Mouse (Mus musculus) embryonic facial prominence, embryonic 12.5 days (tissue): Measurements from ENCODE around the gene Pacsin1. TPM values are rescaled to one million over a fixed set of nuclear protein-coding genes. Genes with fewer than 3 reads are reported as not detected.
"Not testable (repeated sequence)": the region's sequence is repeated elsewhere in the genome, so short reads cannot be mapped to it uniquely, and the experiment has no call there.

Experiments
- ATAC-seq: fragments of 200-750 bp; cut with Nextera tagmentation; 2 replicates; pipeline ENCODE4 v1.8.0; 2017; ENCODE audit not compliant: insufficient number of reproducible peaks, insufficient read depth, low FRiP score, low TSS enrichment
- H3K27ac ChIP-seq: fragments of 300-500 bp; sonication (generic); 2 replicates; pipeline ENCODE4 v1.5.1; 2016; ENCODE audit warnings: mild to moderate bottlenecking
- H3K27me3 ChIP-seq: fragments of 300-500 bp; sonication (generic); 2 replicates; pipeline ENCODE4 v1.6.1; 2016; ENCODE audit warnings: mild to moderate bottlenecking, moderate library complexity
- H3K36me3 ChIP-seq: fragments of 300-500 bp; sonication (generic); 2 replicates; pipeline ENCODE4 v1.6.1; 2016; ENCODE audit warnings: mild to moderate bottlenecking
- H3K4me1 ChIP-seq: fragments of 300-500 bp; sonication (generic); 2 replicates; pipeline ENCODE4 v1.6.1; 2016
- H3K4me2 ChIP-seq: fragments of 300-500 bp; sonication (generic); replicated peaks from 2 replicates; pipeline ENCODE4 v1.6.1; 2016; ENCODE audit warnings: mild to moderate bottlenecking, moderate library complexity
- H3K4me3 ChIP-seq: fragments of 300-500 bp; sonication (generic); 2 replicates; pipeline ENCODE4 v1.5.1; 2016; ENCODE audit warnings: mild to moderate bottlenecking
- H3K9ac ChIP-seq: fragments of 300-500 bp; sonication (generic); 2 replicates; pipeline ENCODE4 v1.6.1; 2016; ENCODE audit warnings: mild to moderate bottlenecking, moderate library complexity
- H3K9me3 ChIP-seq: fragments of 300-500 bp; sonication (generic); 2 replicates; pipeline ENCODE4 v1.6.1; 2016; ENCODE audit warnings: mild to moderate bottlenecking, moderate library complexity
- WGBS: fragments of 180-500 bp; shearing (Covaris S2); methylation state at CpG from one replicate; pipeline ENCODE4 v1.1.7; 2016; 5-methylcytosine and 5-hydroxymethylcytosine counted together
- polyA plus RNA-seq: library from polyadenylated mRNA; unstranded; fragments of >200 nt; fragmentation: Nextera tagmentation; extraction: Ambion mirVana; gene quantifications from 2 replicates; pipeline ENCODE4 v1.2.1, GENCODE M21; 2016

The Pacsin1 gene
- polyA plus RNA-seq, 1 experiment from 2014 or later = 7.5 TPM

- H3K9me3 ChIP-seq = no peaks in the 10 kb centered on the region
- WGBS = 8% methylated on average over 89 of the region's 91 CpGs
- H3K9ac ChIP-seq = peak within 1 kb of the TSS; percentile 93
- peak within 1 kb of the TSS; percentile 65 for H3K4me3 ChIP-seq
- H3K4me1 ChIP-seq = peaks cover 18% of the 10 kb centered on the region
- peak; percentile 82 for ATAC-seq
- peak within 1 kb of the TSS; percentile 94 for H3K27ac ChIP-seq
- no peaks in the 10 kb centered on the region for H3K27me3 ChIP-seq
- H3K36me3 ChIP-seq = no peaks in the 10 kb centered on the region
- H3K4me2 ChIP-seq = peak within 1 kb of the TSS; percentile 72
Observed at GRCm38 (mm10) chr17:27623360-27624326, 31.7 kb upstream of the Pacsin1 start, which contains the start of gene Nudt3. Gene Nudt3, minus strand, starts transcription at chr17:27623495.

- no peak overlapping the region for H3K4me2 ChIP-seq
- H3K9me3 ChIP-seq = no peaks in the 10 kb centered on the region
- WGBS = 34% methylated on average over 7 of the region's 7 CpGs
- no peak for ATAC-seq
- H3K4me3 ChIP-seq = no peak overlapping the region
- no peak overlapping the region for H3K9ac ChIP-seq
- 0 out of 2 replicates have a peak overlapping the region, but pooled peaks have one; percentile 37 for H3K27ac ChIP-seq
- H3K4me1 ChIP-seq = peaks cover 16% of the 10 kb centered on the region
- no peaks in the 10 kb centered on the region for H3K27me3 ChIP-seq
- peaks cover 10% of the 10 kb centered on the region for H3K36me3 ChIP-seq
Observed at GRCm38 (mm10) chr17:27625455-27626251, 29.7 kb upstream of the Pacsin1 start.

DNA sequence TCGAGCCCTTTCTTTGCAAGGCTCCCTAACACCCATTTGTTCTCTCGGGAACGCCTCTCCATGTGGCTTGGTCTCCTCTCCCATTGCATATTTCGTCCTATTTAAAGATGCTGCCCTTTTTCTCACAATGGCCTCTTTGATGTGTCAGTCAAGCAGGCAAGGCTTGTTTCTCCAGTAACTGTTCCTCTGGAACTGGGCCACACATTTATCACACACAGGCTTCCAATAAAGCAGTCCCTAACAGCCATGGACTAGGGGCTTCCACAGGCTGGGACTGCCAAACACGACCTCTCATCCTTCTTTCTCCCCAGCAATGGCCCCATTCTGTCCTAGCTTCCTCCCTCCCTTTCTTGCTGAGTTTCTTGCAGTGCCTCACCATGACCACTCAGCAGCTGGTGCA is 28.6 kb upstream of the Pacsin1 start:
- Histone ChIP-seq H3K36me3 (peaks cover 21% of the 10 kb centered on the region), H3K9ac (no peak overlapping the region), H3K27ac (no peak overlapping the region), H3K4me1 (peaks cover 9% of the 10 kb centered on the region; the same call in 1 of the 2 replicates), H3K4me3 (no peak overlapping the region), H3K27me3 (no peaks in the 10 kb centered on the region), H3K4me2 (no peak overlapping the region), H3K9me3 (no peaks in the 10 kb centered on the region)
- no peak for ATAC-seq
- 39% methylated on average over 5 of the region's 5 CpGs for WGBS

GRCm38 (mm10) chr17:27627451-27627850 is 27.9 kb upstream of the Pacsin1 start:
- Histone ChIP-seq H3K4me3 (no peak overlapping the region), H3K9me3 (no peaks in the 10 kb centered on the region), H3K4me1 (peaks cover 15% of the 10 kb centered on the region), H3K36me3 (peaks cover 28% of the 10 kb centered on the region), H3K9ac (no peak overlapping the region), H3K4me2 (no peak overlapping the region), H3K27me3 (no peaks in the 10 kb centered on the region), H3K27ac (no peak overlapping the region)
- ATAC-seq = no peak
- 40% methylated on average over 5 of the region's 5 CpGs for WGBS

DNA sequence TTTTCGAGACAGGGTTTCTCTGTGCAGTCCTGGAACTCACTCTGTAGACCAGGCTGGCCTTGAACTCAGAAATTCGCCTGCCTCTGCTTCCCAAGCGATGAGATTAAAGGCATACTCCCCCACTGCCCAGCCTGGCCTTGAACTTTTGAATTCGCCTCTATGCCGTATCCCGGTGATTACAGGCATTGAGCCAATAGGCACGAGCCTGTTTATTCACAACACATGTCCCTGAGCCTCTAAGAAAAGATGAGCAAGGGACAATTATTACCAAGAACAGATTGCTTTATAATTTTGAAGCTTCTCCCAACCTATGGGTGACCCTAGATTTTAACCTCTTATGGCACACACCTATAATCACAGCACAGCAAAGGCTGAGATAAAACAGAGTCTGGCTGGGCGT is 26.9 kb upstream of the Pacsin1 start:
- Histone ChIP-seq H3K9me3 (no peaks in the 10 kb centered on the region), H3K4me3 (no peak overlapping the region), H3K27ac (no peak overlapping the region), H3K4me2 (no peak overlapping the region), H3K36me3 (peaks cover 38% of the 10 kb centered on the region), H3K9ac (no peak overlapping the region), H3K27me3 (no peaks in the 10 kb centered on the region), H3K4me1 (peaks cover 20% of the 10 kb centered on the region)
- 85% methylated on average over 8 of the region's 8 CpGs for WGBS
- no peak for ATAC-seq

DNA sequence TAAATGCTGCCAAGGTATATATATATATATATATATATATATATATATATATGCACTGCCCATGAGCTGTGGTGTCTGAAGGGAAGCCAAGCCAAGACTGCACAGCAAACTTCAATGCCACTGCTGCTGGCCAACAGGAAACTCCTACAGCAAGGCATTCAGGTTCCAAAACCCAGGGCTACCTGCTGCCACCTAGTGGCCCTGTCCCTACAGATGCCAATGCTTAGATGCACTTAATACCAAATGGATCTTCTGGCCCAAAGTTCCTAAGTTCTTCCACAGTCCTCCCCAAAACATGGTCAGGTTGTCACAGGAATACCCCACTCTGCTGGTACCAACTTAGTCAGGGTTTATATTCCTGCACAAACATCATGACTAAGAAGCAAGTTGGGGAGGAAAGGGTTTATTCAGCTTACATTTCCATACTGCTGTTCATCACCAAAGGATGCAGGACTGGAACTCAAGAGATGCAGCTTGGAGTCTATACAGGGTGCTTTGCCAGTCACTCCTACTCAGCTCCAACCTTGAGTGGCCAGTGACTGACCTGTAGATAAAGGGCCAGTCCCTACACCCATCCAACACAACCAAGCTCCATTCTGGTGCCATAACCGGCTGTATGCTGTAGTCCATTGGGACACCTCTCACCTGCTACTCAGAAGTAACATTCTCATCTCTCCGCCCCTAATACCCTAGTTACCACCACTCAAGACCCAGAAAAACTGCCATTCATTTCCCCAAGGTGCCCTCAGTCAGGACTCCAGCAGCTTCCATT is 25.9 kb upstream of the Pacsin1 start:
- 64% methylated on average over 2 of the region's 2 CpGs for WGBS
- Histone ChIP-seq H3K36me3 (peaks cover 46% of the 10 kb centered on the region), H3K9me3 (no peaks in the 10 kb centered on the region), H3K4me2 (no peak overlapping the region), H3K27ac (no peak overlapping the region), H3K27me3 (no peaks in the 10 kb centered on the region), H3K4me3 (no peak overlapping the region), H3K9ac (no peak overlapping the region), H3K4me1 (peaks cover 21% of the 10 kb centered on the region)
- no peak for ATAC-seq

DNA sequence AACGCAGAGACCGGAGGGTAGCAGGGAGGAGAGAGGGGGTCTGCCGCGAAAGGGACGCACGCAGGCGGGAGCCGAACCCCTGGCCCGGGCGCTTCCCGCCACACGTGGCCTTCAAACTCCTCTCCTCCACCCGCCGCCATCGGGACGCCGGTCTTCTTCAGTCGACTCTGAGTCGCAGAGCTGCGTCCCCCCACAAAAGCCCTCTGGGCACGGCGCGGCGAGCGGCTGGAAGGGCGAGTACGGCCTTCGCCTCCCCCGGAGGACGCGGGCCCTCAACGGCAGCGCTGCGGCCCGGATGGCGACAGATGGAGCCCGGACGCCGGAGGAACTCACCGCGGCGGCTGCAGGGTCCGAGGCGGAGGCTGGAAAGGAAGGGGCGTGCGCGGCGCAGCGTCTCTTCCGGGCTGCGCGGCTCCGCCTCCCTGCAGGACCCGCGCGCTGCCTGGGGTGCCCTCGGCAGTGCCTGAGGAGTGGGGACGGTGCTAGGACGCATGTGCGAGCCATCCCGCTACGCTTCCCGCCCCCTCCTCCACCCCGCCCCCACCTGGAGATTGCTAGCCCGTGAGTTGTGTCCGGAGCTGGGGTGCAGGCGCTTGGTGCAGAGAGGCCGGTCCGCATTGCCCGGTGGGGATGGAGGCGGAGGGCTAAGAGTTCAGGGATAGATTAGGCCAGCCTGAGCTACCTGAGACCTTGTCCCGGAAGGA is 20.3 kb upstream of the Pacsin1 start, which contains the start of gene RPS10-NUDT3:
Gene RPS10-NUDT3, minus strand, starts transcription at position 352 of the 704 bp plus-strand sequence.
- ATAC-seq = peak; percentile 96
- Histone ChIP-seq H3K4me3 (peak within 1 kb of the TSS; percentile 96), H3K27me3 (no peaks in the 10 kb centered on the region), H3K36me3 (peaks cover 42% of the 10 kb centered on the region), H3K9me3 (no peaks in the 10 kb centered on the region), H3K27ac (peak within 1 kb of the TSS; percentile 95), H3K9ac (peak within 1 kb of the TSS; percentile 96), H3K4me2 (peak within 1 kb of the TSS; percentile 92), H3K4me1 (peaks cover 26% of the 10 kb centered on the region)
- under 1% methylated on average over 72 of the region's 72 CpGs for WGBS

- H3K27ac ChIP-seq = peak overlapping the region; percentile 95
- H3K4me2 ChIP-seq = peak overlapping the region; percentile 92
- H3K4me3 ChIP-seq = peak overlapping the region; percentile 96
- not testable (repeated sequence) for H3K9me3 ChIP-seq, H3K27me3 ChIP-seq, ATAC-seq
- peak overlapping the region; percentile 96 for H3K9ac ChIP-seq
- peaks cover 26% of the 10 kb centered on the region for H3K4me1 ChIP-seq
- 43% methylated on average over 9 of the region's 9 CpGs for WGBS
- peaks cover 37% of the 10 kb centered on the region for H3K36me3 ChIP-seq
Observed at GRCm38 (mm10) chr17:27635575-27635903, 19.8 kb upstream of the Pacsin1 start.

GRCm38 (mm10) chr17:27636132-27637020 is 18.9 kb upstream of the Pacsin1 start, which contains the start of gene Rps10:
Gene Rps10, minus strand, starts transcription at chr17:27636669.
- peak within 1 kb of the TSS; percentile 28; the same call in 1 of the 2 replicates for H3K9ac ChIP-seq
- ATAC-seq = no peak
- H3K27ac ChIP-seq = peak within 1 kb of the TSS; percentile 95

GRCm38 (mm10) chr17:27637333-27637732 is 18.0 kb upstream of the Pacsin1 start:
- no peak for ATAC-seq
- no peak overlapping the region for H3K9ac ChIP-seq

More at GRCm38 (mm10) chr17:27636132-27637020, 18.9 kb upstream of the Pacsin1 start, which contains the start of gene Rps10:
- Histone ChIP-seq H3K4me2 (peak within 1 kb of the TSS; percentile 92), H3K27me3 (no peaks in the 10 kb centered on the region), H3K9me3 (no peaks in the 10 kb centered on the region), H3K36me3 (peaks cover 28% of the 10 kb centered on the region), H3K4me1 (peaks cover 26% of the 10 kb centered on the region), H3K4me3 (peak within 1 kb of the TSS; percentile 96)
- 43% methylated on average over 18 of the region's 18 CpGs for WGBS

More at GRCm38 (mm10) chr17:27637333-27637732, 18.0 kb upstream of the Pacsin1 start:
- H3K4me3 ChIP-seq = no peak overlapping the region
- H3K27ac ChIP-seq = no peak overlapping the region
- H3K9me3 ChIP-seq = no peaks in the 10 kb centered on the region
- H3K27me3 ChIP-seq = no peaks in the 10 kb centered on the region
- peaks cover 21% of the 10 kb centered on the region for H3K4me1 ChIP-seq
- 58% methylated on average over 9 of the region's 9 CpGs for WGBS
- peaks cover 19% of the 10 kb centered on the region for H3K36me3 ChIP-seq
- no peak overlapping the region for H3K4me2 ChIP-seq
